Comparison of ENCODE assay signal across 25 mouse cellular contexts in genomic region chr11:32585996-32586395, GRCm38 (mm10). TPM values are rescaled to one million over a fixed set of nuclear protein-coding genes. Genes with fewer than 3 reads are reported as not detected.
"Had no signal": no experiment of that assay in that cellular context is flagged by ENCODE, and none has a peak within 500 bp of the region (broad histone marks: within the 10 kb centered on the region; RNA-seq: fewer than 3 reads in every experiment).

No protein-coding gene starts in this region.

- H3K27ac ChIP-seq: limb, embryonic 10.5 days; limb, embryonic 13.5 days; liver, embryonic 14.5 days; lung, embryonic 15.5 days; midbrain, embryonic 12.5 days; midbrain, embryonic 15.5 days; neural tube, embryonic 13.5 days; stomach, postnatal 0 days had no signal

- H3K9me3 ChIP-seq: limb, embryonic 10.5 days; limb, embryonic 13.5 days; lung, embryonic 15.5 days; midbrain, embryonic 12.5 days; midbrain, embryonic 15.5 days; neural tube, embryonic 13.5 days had no signal

- DNase-seq: kidney, adult 18-20 months; kidney, adult 9 months; kidney, postnatal 14 days; kidney, postnatal 4 days; liver, postnatal 0 days; lung, postnatal 14 days; right cerebral cortex, adult 18-20 months; right cerebral cortex, postnatal 25 days; spleen, adult 18-20 months; thymus, adult 2 months; thymus, postnatal 14 days; thymus, postnatal 4 days had no signal

- ATAC-seq: inflammation-experienced regulatory T-cells, adult 6 months; intestine, embryonic 16.5 days; liver, postnatal 0 days; midbrain, embryonic 15.5 days had no signal

- H3K9ac ChIP-seq: limb, embryonic 13.5 days; liver, embryonic 14.5 days; liver, postnatal 0 days; lung, embryonic 15.5 days; midbrain, embryonic 12.5 days; midbrain, embryonic 15.5 days; neural tube, embryonic 13.5 days had no signal

- H3K4me2 ChIP-seq: limb, embryonic 13.5 days; lung, embryonic 15.5 days; midbrain, embryonic 12.5 days; midbrain, embryonic 15.5 days; neural tube, embryonic 13.5 days had no signal

- H3K4me3 ChIP-seq: limb, embryonic 10.5 days; limb, embryonic 13.5 days; lung, embryonic 15.5 days; midbrain, embryonic 12.5 days; midbrain, embryonic 15.5 days; myocyte; neural tube, embryonic 13.5 days had no signal

- H3K4me1 ChIP-seq: lung, embryonic 15.5 days; midbrain, embryonic 12.5 days had no signal

- H3K27me3 ChIP-seq: limb, embryonic 13.5 days; lung, embryonic 15.5 days; midbrain, embryonic 12.5 days; midbrain, embryonic 15.5 days; neural tube, embryonic 13.5 days had no signal

- H3K36me3 ChIP-seq: limb, embryonic 10.5 days; limb, embryonic 13.5 days; lung, embryonic 15.5 days; midbrain, embryonic 12.5 days; midbrain, embryonic 15.5 days; neural tube, embryonic 13.5 days had no signal

RNA-seq across cellular contexts. Expression of gene Efcab9, which starts 54.1 kb away (rescaled TPM):
- total RNA-seq: liver, adult 2 months; megakaryocyte-erythroid progenitor cell, adult 5-6 weeks had no signal
- polyA plus RNA-seq: liver, adult 2 months; midbrain, embryonic 15.5 days had no signal
